Mouse (Mus musculus) midbrain, embryonic 11.5 days (tissue): ENCODE measurements around the gene Gm20662. TPM values are rescaled to one million over a fixed set of nuclear protein-coding genes. Genes with fewer than 3 reads are reported as not detected.

ENCODE experiments used
- ATAC-seq: fragments of 200-750 bp; cut with Nextera tagmentation; 2 replicates; pipeline ENCODE4 v1.8.0; 2017; ENCODE audit warnings: moderate TSS enrichment, moderate library complexity; ENCODE audit not compliant: low FRiP score
- DNase-seq: peaks from one replicate; pipeline ENCODE4 v3.0.0; 2015; ENCODE audit warnings: low spot score; ENCODE audit errors: missing footprints
- H3K27ac ChIP-seq: fragments of 300-500 bp; sonication (generic); 2 replicates; pipeline ENCODE4 v1.5.1; 2014; ENCODE audit warnings: low read depth, low read length
- H3K27me3 ChIP-seq: fragments of 300-500 bp; sonication (generic); 2 replicates; pipeline ENCODE4 v1.6.1; 2014; ENCODE audit warnings: mild to moderate bottlenecking, low read length, moderate library complexity, mixed read lengths; ENCODE audit not compliant: control insufficient read depth, insufficient read depth
- H3K36me3 ChIP-seq: fragments of 300-500 bp; sonication (generic); 2 replicates; pipeline ENCODE4 v1.6.1; 2014; ENCODE audit warnings: mild to moderate bottlenecking, low read length, moderate library complexity, mixed read lengths; ENCODE audit not compliant: control insufficient read depth, insufficient read depth
- H3K4me1 ChIP-seq: fragments of 300-500 bp; sonication (generic); 2 replicates; pipeline ENCODE4 v1.6.1; 2014; ENCODE audit warnings: low read length; ENCODE audit not compliant: control insufficient read depth, insufficient read depth
- H3K4me2 ChIP-seq: fragments of 300-500 bp; sonication (generic); 2 replicates; pipeline ENCODE4 v1.6.1; 2014; ENCODE audit warnings: mild to moderate bottlenecking, moderate library complexity
- H3K4me3 ChIP-seq: fragments of 300-500 bp; sonication (generic); 2 replicates; pipeline ENCODE4 v1.5.1; 2014; ENCODE audit warnings: low read depth, low read length
- H3K9ac ChIP-seq: fragments of 300-500 bp; sonication (generic); 2 replicates; pipeline ENCODE4 v1.6.1; 2014; ENCODE audit warnings: low read length
- H3K9me3 ChIP-seq: fragments of 300-500 bp; sonication (generic); 2 replicates; pipeline ENCODE4 v1.6.1; 2016; ENCODE audit warnings: low read length; ENCODE audit not compliant: control insufficient read depth
- WGBS: fragments of 180-500 bp; shearing (Covaris S2); extraction: QIAGEN DNeasy Blood & Tissue Kit; methylation state at CpG from one replicate; pipeline ENCODE4 v1.1.7; 2014; 5-methylcytosine and 5-hydroxymethylcytosine counted together
- polyA plus RNA-seq: library from polyadenylated mRNA; unstranded; fragments of >200 nt; fragmentation: Nextera tagmentation; extraction: Ambion mirVana; gene quantifications from 2 replicates; pipeline ENCODE4 v1.2.1, GENCODE M21; 2014

The Gm20662 gene
- polyA plus RNA-seq, 1 experiment from 2014 or later: 0.82 TPM

DNA sequence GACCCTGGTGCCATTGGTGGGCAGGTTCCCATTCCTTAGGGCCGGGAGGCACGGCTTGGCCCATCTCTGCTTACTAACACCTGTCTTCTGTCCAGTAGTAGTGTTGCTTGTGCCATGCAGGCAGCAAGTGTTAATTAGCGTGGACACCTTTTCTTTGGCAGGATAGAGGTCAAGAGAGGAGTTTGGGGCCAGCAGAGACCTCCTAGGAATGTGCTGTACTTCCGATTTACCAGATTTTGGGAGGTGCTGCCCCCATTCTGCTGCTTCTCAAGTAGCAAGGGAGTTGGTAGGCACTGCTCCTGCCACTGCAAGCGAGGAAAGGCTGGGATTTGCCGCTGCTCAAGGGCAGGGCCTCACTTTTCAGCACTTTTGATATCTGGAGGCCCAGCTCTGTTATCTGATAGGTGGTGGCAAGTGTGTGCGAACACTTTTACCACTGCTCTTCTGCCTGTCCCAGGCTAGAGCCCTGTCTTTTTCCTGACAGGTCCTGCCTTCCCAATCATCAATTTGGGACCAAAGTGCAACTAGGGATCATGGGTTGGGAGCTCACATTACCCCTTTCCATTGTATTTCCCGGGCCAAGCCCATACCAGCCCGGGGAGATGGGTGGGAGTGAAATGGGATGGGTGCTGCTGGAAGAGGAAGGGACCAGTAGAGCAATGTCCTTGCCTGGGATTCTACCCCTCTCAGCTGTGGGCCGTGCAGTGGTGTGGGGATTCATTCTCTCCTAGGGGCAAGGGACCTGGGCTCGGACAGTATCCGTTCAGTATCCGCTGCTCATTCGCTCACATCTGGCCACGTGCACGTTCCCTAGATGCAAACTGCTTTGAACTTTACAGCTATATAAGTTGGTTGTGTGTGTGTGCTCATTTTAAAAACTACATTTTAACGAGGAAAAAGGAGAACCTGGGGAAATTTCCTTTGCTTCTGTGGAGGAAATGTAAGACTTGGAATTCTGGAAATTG lies 51.7 kb downstream of the Gm20662 start:
- Histone ChIP-seq H3K4me3 (peak overlapping the region; percentile 76), H3K4me1 (peaks cover 14% of the 10 kb centered on the region), H3K4me2 (peak overlapping the region; percentile 87), H3K9me3 (no peaks in the 10 kb centered on the region), H3K36me3 (peaks cover 14% of the 10 kb centered on the region), H3K9ac (peak overlapping the region; percentile 58; the same call in 1 of the 2 replicates), H3K27me3 (no peaks in the 10 kb centered on the region), H3K27ac (peak overlapping the region; percentile 48; the same call in 1 of the 2 replicates)
- 48% methylated on average over 17 of the region's 17 CpGs for WGBS
- ATAC-seq (no peak), DNase-seq (peak; percentile 84)

DNA sequence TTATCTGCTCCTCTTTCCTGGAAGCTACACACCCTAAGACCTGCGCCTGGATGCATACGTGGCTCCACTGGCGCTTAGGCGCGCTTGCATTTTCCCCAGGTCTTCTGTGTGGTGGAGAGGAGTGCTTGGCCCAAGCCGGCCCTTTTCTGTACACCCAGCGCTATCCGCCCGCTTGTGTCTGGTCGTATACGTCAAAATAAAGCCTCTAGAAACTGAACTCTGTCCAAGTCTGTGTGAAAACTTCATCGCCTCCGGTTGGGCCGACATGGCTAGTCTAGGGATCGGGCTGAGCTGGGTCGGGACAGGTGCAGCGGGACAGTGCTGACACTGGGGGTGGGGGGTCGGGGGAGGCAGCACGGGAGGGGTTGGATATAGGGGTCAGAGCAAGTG lies 52.4 kb downstream of the Gm20662 start:
- Histone ChIP-seq H3K36me3 (peaks cover 14% of the 10 kb centered on the region), H3K4me2 (peak overlapping the region; percentile 87), H3K9ac (peak overlapping the region; percentile 58), H3K4me3 (peak overlapping the region; percentile 76), H3K27me3 (no peaks in the 10 kb centered on the region), H3K4me1 (peaks cover 17% of the 10 kb centered on the region), H3K9me3 (no peaks in the 10 kb centered on the region), H3K27ac (peak overlapping the region; percentile 48; the same call in 1 of the 2 replicates)
- ATAC-seq (no peak; the same call in 1 of the 2 replicates), DNase-seq (peak; percentile 91)
- 1% methylated on average over 19 of the region's 19 CpGs for WGBS

DNA sequence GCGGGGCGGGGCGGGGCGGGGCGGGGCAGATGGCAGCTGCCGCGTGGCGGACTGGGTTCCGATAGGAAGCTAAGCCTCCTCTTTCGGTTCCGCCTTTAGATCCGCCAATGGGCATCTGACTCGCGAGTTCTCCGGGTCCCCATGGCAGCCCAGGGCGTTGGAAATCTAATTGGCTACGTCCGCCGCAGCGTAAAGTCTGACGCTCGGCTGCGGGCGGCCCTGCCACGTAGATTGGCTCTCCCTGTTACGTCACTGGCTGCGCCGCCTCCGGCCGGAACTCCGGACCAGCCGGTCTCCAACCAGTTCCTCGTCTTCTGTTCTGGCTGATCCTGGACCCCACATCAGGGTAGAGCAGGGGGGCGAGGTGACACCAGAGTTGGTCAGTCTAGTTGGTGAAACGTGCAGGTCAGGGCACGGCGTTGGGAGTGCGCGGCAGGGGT lies 52.9 kb downstream of the Gm20662 start, which contains the start of gene Gmppb:
Gene Gmppb (plus strand): TSS at position 227 of the 440 bp plus-strand sequence.
- H3K4me1 ChIP-seq: peaks cover 17% of the 10 kb centered on the region
- ATAC-seq: peak; percentile 96
- peak within 1 kb of the TSS; percentile 75 for H3K9ac ChIP-seq
- H3K27ac ChIP-seq: peak within 1 kb of the TSS; percentile 48
- no peaks in the 10 kb centered on the region for H3K27me3 ChIP-seq
- WGBS: under 1% methylated on average over 39 of the region's 39 CpGs
- peak within 1 kb of the TSS; percentile 87 for H3K4me2 ChIP-seq
- peak; percentile 99 for DNase-seq
- peaks cover 14% of the 10 kb centered on the region for H3K36me3 ChIP-seq
- H3K4me3 ChIP-seq: peak within 1 kb of the TSS; percentile 76
- no peaks in the 10 kb centered on the region for H3K9me3 ChIP-seq

DNA sequence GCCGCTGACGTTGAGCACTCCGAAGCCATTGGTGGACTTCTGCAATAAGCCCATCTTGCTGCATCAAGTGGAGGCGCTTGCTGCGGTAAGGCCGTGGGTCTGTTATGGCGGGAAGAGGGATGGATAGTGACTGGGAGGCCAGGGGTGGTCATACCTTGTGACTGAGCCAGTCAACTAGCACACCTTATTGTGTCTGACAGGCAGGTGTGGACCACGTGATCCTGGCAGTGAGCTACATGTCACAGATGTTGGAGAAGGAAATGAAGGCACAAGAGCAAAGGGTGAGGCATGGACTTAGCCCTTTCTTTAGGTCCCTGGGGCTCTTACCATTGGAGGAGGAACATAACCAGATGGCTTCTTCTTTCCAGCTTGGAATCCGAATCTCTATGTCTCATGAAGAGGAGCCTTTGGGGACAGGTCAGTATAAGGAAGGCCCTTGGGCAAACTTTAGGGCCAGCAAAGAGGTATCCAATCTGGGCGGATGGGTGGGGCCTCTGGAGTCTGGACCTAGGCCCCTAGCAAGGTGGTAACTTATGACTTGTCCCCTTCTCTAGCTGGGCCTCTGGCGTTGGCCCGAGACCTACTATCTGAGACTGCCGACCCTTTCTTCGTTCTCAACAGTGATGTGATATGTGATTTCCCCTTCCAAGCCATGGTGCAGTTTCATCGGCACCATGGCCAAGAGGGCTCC lies 53.6 kb downstream of the Gm20662 start:
- Histone ChIP-seq H3K36me3 (peaks cover 16% of the 10 kb centered on the region), H3K4me1 (peaks cover 17% of the 10 kb centered on the region), H3K9ac (peak overlapping the region; percentile 75), H3K9me3 (no peaks in the 10 kb centered on the region), H3K4me3 (peak overlapping the region; percentile 76), H3K4me2 (peak overlapping the region; percentile 87), H3K27me3 (no peaks in the 10 kb centered on the region), H3K27ac (0 out of 2 replicates have a peak overlapping the region, but pooled peaks have one; percentile 14)
- ATAC-seq (no peak), DNase-seq (no peak)
- WGBS: 42% methylated on average over 15 of the region's 15 CpGs

DNA sequence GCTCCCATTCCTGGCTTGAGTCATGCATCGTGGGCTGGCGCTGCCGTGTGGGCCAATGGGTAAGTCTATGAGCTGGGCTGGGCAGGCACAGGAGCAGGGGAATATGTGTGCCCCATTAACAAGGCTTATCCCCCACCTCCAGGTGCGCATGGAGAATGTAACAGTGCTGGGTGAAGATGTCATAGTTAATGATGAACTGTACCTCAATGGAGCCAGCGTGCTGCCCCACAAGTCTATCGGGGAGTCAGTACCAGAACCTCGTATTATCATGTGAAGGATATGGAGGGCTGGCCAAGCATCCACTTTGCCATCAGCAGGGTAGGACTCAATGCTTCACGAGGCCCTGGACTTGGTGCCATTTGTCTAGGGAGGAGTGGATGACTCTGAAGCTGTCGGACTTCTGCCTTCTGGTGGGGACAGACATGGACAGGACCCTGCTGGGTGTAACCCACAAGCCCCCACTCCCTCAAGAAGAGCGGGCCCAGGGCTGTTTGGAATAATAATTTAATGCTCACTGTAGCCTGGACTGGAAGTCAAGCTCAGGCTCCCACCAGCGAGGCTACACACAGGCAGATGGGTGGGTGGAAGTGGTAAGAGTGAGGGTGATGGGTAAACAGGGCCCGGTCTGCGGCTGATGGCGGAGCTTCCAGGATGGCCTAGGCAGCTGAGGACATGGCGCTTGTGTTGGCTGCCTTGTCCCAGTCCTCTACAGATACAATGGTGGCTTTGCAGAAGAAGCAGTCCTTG lies 55.2 kb downstream of the Gm20662 start:
- Histone ChIP-seq H3K27ac (no peak overlapping the region), H3K9me3 (no peaks in the 10 kb centered on the region), H3K36me3 (peaks cover 8% of the 10 kb centered on the region; the same call in 1 of the 2 replicates), H3K4me1 (peaks cover 17% of the 10 kb centered on the region), H3K4me3 (no peak overlapping the region), H3K9ac (no peak overlapping the region), H3K27me3 (no peaks in the 10 kb centered on the region), H3K4me2 (no peak overlapping the region)
- no peak for ATAC-seq
- whole genome bisulfite sequencing: 92% methylated on average over 15 of the region's 15 CpGs
- no peak for DNase-seq

DNA sequence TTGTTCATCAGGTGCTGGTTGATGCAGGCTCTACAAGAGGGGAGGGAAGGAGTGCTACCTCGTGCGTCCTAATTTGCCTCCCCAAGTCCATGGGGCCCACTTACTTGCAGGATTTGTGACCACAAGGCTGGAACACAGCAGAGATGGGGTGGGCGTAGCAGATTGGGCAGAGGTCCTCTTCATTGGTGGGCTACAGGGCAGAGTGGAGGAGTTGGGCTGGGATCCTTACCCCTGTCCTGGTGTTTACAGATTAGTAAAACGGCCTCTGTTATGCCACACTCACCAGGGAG lies 55.7 kb downstream of the Gm20662 start:
- H3K4me2 ChIP-seq: no peak overlapping the region
- H3K4me1 ChIP-seq: peaks cover 17% of the 10 kb centered on the region
- H3K27me3 ChIP-seq: no peaks in the 10 kb centered on the region
- no peak overlapping the region for H3K4me3 ChIP-seq
- ATAC-seq (no peak), DNase-seq (no peak)
- 83% methylated on average over 4 of the region's 4 CpGs for WGBS
- H3K9me3 ChIP-seq: no peaks in the 10 kb centered on the region
- H3K36me3 ChIP-seq: peaks cover 8% of the 10 kb centered on the region; the same call in 1 of the 2 replicates
- H3K9ac ChIP-seq: no peak overlapping the region
- no peak overlapping the region for H3K27ac ChIP-seq

DNA sequence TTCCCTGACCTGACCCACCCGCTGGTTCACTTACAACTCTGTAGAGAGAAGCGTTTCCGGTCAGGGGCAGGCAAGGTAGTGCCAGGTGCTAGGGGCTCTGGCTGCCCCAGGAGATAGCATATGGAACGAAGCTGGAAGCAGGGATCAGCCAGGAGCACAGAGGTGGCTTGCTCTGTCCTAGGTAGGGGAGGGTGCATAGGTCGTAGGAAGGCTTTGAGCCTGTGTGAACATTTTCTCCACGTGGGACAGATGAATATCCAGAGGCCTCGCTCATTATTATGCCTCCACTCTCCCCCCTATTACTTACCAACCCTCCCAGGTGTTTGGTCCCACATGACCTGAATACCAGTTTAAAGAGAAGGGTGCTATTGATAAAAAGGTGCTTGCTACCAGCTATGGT lies 56.3 kb downstream of the Gm20662 start:
- WGBS: 70% methylated on average over 7 of the region's 7 CpGs
- no peak overlapping the region for H3K4me2 ChIP-seq
- H3K4me3 ChIP-seq: no peak overlapping the region
- H3K4me1 ChIP-seq: peaks cover 17% of the 10 kb centered on the region
- H3K9me3 ChIP-seq: no peaks in the 10 kb centered on the region
- peaks cover 8% of the 10 kb centered on the region; the same call in 1 of the 2 replicates for H3K36me3 ChIP-seq
- no peaks in the 10 kb centered on the region for H3K27me3 ChIP-seq
- H3K27ac ChIP-seq: no peak overlapping the region
- DNase-seq: no peak
- no peak overlapping the region for H3K9ac ChIP-seq
- no peak for ATAC-seq

DNA sequence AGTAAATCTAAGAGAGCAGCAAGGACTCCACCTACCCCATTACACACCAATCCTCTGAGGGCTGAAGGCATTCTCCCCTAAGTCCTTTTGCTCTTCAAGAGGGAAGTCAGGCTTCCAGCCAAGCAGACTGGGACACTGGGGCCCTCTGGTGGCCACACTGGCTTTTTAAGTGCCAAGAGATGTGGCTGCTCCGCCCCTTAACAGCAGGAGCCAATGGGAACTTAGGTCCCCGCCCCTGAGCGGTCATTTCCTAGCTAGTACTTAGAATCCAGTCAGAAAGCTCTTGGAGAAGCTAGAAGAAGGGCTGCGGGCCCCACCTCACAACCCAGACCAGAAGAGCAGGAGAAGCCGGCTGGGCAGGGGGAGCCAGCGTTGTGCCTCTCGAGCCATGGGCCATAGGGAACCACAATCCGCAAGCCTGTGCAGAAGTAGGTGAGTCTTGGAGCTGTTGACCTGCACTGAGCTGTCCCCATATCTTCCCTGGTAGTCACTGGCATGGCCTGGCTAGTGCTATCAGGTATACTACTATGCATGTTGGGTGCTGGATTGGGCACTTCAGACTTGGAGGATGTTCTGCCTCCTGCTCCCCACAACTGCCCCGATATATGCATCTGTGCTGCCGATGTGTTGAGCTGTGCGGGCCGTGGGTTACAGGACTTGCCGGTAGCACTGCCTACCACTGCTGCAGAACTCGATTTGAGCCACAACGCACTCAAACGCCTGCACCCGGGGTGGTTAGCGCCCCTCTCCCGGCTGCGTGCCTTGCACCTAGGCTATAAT lies 56.9 kb downstream of the Gm20662 start, which contains the start of gene Amigo3:
Gene Amigo3 (plus strand): TSS at position 275 of the 780 bp plus-strand sequence.
- DNase-seq (peak; percentile 99), ATAC-seq (peak; percentile 33; the same call in 1 of the 2 replicates)
- H3K4me3 ChIP-seq: no peak within 1 kb of the TSS
- H3K36me3 ChIP-seq: peaks cover 8% of the 10 kb centered on the region; the same call in 1 of the 2 replicates
- peaks cover 14% of the 10 kb centered on the region for H3K4me1 ChIP-seq
- 56% methylated on average over 20 of the region's 20 CpGs for WGBS
- peak within 1 kb of the TSS; percentile 34; the same call in 1 of the 2 replicates for H3K4me2 ChIP-seq
- H3K9me3 ChIP-seq: no peaks in the 10 kb centered on the region
- H3K9ac ChIP-seq: no peak within 1 kb of the TSS
- H3K27ac ChIP-seq: no peak within 1 kb of the TSS
- no peaks in the 10 kb centered on the region for H3K27me3 ChIP-seq
